Mouse (Mus musculus): ENCODE results near the gene Itgal. TPM values are rescaled to one million over a fixed set of nuclear protein-coding genes. Genes with fewer than 3 reads are reported as not detected.
"Not testable (repeated sequence)": the region's sequence is repeated elsewhere in the genome, so short reads cannot be mapped to it uniquely, and the experiment has no call there.

Gene Itgal
- total RNA-seq, 4 experiments from 2014 or later = 0.07 to 0.25 (median 0.17) TPM

DNA sequence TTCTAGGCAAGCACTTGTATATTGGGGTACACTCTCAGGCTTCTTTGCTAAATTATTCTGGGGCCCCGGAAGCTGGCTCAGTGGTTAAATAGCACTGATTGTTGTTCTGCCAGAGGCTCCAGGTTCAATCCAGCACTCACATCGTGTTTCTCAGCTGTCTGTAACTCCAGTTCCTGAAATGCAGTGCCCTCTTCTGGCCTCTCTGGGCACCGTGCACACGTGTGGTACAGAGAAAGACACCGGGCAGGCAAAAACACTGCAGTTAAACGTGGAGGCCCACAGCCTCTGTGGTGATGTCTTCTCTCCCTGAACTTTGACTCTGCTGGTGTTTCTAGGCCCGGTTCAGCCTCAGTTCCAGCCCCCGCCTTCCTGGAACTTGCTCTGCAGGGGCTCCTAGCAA lies 17.7 kb upstream of the Itgal start:
- no peak for DNase-seq (ENCODE audit: low spot score in 2 of 2)

DNA sequence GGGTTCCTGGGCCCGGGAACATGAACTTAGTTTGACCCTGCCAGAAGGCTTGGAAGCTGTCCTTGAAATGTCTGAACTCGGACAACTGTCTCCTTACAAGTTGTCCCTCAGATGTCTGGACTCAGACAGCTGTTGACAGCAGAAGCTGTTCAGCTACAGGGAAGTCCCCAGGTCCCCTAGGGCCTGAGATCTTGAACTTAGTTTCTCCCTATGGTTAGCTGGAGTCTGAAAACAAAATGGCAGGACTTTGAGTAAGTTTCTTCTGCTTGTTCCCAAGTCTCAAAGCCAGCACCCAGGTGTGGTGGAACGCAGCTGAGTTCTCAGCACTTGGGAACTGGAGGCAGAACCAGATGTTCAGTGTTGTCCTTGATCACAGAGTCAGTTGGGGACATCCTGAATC lies 16.0 kb upstream of the Itgal start:
- no peak for DNase-seq (ENCODE audit: low spot score in 2 of 2)

DNA sequence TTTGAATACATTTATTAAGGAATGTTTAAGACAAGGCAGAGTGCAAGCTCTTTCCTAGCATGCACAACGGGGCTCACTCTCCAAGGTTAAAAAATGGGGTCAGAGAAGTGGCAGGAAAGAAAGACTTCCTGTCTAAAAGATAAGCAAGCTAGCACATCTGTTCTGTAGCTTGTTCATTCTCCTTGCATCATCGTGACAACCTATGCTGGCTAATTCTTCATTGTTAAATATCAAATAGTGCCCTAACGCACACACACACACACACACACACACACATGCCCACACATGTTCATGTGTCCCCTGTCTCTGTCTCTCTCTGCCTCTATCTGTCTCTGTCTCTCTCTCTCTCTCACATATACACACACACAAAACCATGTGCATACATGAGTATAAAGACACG lies 14.9 kb upstream of the Itgal start:
- DNase-seq (ENCODE audit: low spot score in 2 of 2) = no peak

DNA sequence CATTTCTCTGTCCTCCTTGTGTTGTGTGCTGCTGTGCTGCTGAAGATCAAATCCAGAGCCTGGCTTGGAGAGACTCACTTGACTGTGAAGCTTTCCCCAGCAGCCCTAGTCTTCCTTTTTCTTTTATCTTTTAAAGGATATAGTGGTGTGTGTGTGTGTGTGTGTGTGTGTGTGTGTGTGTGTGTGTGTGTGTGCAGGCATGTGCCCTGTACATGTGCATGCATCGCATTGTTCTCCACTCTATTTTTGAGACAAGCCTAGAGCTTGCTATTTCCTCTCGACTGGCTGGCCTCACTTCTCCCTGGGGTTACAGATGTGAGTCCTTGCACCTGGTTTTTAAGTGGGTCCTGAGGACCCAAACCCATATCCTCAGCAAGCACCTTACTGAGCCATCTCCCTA lies 13.9 kb upstream of the Itgal start:
- DNase-seq (ENCODE audit: low spot score in 2 of 2) = no peak

DNA sequence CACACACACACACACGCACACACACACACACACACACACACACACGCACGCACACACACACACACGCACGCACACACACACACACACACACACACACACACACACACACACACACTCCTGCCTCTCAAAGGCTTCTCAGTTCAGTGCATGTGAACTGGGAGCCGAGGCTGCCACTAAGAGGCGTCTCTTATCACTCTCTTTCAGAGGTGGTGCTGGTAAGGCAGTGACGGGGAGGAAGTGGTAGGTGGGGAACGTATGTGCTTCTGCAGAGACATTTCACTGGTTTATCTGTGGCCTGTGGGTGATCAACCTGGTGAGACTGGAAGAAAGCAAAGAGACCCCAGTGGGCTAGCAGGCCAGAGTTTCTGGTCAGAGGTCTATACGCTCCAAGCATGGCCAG lies 10.9 kb upstream of the Itgal start:
- DNase-seq (ENCODE audit: low spot score in 2 of 2) = no peak

DNA sequence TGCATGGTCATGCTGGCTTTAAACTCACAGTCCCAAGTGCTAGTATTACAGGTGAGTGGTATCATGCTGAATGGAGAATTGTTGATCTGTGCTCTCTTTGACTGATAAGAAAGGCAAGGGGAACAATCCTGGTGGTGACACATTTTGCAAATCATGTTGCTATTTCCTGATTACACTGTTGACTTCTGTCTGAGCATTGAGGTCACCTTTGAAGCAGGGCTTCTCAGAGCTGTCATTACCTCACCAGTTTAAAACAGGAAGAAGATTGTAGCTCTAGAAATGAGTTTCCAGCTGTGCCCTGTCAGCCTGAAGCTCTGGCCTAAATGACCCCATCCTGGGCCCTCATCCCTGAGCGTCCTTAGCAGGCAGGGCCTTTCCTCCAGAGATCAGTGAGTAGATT lies 8.1 kb upstream of the Itgal start:
- no peak for DNase-seq (ENCODE audit: low spot score in 2 of 2)

DNA sequence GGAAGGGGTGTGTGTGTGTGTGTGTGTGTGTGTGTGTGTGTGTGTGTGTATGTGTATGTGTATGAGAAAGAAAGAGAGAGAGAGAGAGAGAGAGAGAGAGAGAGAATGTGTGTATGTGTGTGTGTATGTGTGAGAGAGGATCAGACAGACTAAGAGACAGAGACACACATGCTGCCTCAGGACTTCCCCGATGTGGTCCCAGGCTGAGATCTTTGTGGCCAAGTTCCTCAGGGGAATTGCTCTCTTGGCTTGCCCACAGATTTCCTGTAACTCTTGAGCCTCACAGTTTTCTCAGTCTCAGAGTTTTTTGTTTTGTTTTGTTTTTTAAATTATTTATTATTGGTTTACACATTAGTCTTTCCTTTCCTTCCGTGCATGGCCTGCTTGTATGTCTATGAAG lies 6.8 kb upstream of the Itgal start:
- DNase-seq (ENCODE audit: low spot score in 2 of 2) = no peak

DNA sequence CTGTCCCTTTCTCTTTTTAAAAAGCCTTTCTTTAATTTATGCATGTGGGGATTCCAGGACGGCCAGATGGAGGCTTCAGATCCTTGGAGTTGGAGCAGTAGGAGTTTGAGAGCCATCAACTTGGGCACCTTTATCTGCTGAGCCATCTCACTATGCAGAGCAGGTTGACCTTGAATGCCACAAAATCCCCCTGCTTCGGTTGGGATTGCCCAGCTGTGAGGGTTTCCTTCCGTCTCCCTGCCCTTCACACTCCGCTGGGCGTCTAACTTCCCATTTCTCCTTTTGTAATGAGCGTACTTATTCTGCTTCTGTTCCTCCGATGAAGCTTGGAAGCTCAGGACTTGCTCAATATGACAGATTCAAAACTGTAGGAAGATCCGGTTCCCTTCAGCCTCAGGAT lies 5.9 kb upstream of the Itgal start:
- no peak for DNase-seq (ENCODE audit: low spot score in 2 of 2)

DNA sequence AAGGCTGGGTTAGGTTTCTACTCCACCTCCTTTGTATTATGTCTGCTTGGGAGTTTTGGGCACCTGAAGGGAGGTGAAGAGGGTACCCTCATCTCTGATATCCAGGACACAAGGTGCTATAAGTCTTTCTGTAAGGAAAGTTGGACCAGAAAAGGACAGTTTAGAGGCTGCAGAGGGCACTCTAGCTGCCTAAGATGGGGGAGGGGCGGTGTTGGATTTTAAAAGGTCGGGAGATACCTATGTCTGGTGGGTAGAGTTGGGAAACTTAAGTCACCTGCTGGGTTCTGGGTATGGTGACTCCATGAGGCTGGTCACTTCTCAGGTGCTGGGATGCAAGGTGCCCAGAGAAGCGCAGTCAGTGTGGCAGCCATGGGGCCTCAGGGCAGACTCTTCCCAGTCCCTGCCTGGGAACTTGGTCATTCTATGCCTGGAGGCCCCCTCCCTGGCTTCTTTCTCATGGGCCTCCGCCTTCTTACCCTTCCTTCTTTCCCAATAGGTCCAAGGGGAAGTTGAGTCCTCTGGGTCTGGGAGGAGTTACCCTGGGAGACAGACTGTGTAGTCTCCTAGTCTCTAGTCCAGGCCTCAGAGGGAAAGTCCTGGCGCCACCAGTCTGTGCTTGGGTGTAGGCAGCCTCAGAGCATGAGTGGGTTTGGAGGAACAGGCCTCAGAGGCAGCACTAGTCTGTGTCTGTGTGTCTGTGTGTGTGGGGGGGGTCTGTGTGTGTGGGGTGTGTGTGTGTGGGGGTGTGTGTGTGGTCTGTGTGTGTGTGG lies 911 bp downstream of the Itgal start:
- no peak for DNase-seq (ENCODE audit: low spot score in 2 of 2)

DNA sequence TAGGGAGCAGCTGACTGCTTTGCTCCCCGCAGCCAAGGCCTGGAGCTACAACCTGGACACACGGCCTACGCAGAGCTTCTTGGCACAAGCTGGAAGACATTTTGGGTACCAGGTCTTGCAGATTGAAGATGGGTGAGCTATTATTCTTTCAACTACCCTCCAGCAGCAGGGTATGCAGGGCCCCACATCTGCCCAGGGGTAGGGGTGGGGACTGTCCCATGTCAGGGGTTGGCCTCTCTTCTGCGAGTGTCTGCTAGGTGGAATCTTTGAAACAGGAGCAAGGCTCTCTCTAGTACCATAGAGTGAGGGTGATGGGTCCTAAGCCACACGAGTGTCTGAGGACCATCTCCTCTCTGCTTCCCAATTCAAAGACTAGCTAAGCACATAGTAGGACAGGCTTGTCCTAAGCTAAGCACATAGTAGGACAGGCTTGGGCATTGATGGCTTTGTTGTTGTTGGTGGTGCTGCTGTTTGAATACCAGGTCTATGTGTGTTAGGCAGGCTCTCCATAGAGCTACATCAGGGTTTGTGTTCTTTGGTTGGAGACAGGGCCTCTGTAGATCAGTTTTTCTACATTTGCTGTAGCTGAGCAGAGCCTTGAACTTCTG lies 1.6 kb downstream of the Itgal start:
- no peak for DNase-seq (ENCODE audit: low spot score in 2 of 2)

DNA sequence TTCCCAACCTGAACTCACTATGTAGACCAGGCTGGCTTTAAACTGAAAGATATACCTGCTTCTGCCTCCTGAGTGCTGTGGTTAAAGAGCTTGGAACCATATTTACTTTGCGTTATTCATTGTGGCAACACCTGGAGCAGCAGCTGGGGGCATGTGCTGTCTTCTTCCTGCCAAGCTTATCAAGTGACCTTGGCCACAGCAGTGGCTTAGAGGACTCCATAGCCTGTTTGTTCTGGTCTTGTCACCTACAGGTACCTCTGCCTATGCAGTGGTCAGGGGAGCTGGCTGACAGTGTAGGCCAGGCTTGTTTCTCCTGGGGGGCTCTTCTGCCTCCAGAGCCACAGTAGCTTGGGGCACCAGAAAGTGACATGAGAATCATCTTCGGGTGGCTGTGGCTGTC lies 12.4 kb downstream of the Itgal start:
- no peak for DNase-seq (ENCODE audit: low spot score in 2 of 2)

DNA sequence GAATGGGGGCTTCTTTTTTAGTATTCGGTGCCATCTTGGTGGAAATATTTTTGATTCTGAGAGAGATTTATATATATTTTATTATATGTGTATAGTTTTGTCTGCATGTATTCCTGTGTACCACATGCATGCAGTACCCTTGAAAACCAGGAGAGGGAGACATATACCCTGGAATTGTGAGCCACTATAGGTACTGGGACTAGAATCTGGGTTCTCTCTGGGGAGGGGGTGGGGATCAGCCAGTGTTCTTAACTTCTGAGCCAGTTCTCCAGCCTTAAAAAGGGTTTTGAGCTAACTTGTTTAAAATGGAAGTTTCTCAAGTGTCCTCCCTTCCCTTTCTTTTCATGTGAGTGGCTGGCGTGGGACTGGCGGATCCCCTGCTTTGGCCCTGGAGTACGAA lies 12.8 kb downstream of the Itgal start:
- peak in 1 of 2 experiments; percentile 9 for DNase-seq (ENCODE audit: low spot score in 2 of 2)

DNA sequence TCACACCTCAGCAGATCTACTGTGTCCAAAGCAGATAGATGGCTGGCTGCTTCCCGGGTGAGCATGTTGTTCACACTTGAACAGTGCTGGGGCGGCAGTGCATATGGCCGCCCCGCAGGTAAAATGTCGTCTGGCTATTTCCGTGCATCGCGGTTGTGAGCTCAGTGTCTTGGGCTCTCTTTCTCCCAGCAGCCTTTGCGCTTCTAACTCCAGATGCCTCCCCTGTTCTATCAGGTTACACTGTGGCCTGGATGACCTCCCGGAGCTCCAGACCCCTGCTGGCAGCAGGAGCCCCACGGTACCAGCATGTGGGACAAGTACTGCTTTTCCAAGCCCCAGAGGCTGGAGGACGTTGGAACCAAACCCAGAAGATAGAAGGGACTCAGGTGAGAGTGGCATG lies 13.9 kb downstream of the Itgal start:
- no peak for DNase-seq (ENCODE audit: low spot score in 2 of 2)

DNA sequence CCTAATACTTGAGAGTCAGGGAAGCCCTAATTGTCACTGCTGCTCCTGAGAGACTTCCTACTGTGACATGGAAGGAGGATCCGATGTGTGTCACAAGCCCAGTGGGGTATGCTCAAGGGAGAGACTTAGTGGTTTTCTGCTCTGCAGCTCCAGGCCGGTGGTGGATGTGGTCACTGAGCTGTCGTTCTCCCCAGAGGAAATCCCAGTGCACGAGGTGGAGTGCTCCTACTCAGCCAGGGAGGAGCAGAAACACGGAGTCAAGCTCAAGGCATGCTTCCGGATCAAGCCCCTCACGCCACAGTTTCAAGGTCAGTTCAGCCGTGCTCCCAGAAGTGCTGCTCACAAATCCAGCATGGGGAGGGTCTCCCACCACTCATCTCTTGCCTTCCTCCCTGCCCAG lies 17.9 kb downstream of the Itgal start:
- DNase-seq (ENCODE audit: low spot score in 2 of 2) = no peak

DNA sequence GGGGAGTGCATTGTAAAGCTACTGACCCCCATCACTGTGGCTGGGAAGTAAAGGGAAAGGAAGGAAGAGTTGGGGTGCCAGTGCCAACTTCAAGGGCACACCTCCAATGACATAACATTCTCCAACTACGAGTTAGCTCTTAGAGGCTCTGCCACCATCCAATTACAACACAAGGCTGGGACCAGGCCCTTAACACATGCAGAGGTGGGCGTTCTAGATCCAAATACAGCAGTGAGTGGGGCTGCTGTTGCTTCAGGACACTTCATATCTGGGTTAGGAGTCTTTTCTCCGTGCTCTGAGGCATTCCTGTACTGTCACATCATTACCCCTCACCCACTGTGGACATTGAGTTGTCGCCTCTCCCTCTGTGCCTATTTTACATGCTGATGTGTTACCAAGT lies 25.0 kb downstream of the Itgal start:
- DNase-seq (ENCODE audit: low spot score in 2 of 2) = no peak

DNA sequence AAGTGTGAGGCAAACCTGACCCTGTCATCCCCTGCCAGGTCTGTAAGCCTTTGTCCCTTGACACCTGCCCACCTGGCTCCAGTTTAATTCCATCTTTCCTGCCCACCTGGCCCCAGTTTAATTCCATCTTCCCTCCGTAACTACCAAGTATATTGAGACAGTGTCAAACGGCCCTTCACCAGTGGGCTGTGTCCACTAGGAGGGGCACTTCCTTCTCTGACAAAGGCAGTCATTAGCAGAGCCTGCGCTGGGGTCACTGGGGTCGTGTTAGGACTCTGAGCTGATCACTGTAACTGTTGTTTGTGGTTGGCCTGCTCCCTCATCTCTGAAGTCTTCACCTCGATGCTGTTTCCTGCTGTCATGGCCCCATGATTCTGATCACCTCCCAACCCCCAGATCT lies 26.0 kb downstream of the Itgal start:
- no peak for DNase-seq (ENCODE audit: low spot score in 2 of 2)

DNA sequence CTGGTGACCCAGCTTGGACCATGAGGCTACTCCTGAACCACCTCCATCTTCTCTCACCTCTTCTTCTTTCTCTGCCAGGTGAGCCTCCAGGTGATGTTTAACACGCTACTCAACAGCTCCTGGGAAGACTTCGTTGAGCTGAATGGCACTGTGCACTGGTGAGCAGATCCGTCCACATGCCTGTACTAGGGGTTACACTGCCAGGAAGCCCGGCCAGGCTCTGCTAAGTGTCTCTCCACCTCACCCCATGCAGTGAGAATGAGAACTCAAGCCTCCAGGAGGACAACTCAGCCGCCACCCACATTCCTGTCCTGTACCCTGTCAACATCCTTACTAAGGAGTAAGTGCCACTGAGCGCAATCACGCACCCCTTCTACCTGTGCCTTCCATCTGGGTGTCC lies 28.9 kb downstream of the Itgal start:
- no peak for DNase-seq (ENCODE audit: low spot score in 2 of 2)

DNA sequence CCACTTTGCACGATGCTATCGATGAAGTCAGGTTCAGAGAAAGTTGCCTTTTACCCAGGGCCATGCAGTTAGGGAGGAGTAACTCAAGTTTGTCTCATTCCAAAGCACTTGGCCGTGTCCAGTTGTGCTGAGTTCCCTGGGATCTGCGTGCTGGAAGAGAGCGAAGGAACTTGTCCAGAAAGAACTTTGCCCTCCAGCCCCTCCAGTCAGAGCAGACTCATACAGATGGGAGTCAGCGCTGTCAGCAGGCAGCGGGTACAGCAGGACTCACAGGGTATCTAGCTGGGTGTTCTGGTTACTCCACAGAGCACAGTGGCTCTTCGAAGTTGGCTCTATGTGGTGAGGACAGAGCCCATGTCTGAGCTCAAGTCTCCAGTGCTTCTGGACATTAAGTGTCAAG lies 29.5 kb downstream of the Itgal start:
- no peak for DNase-seq (ENCODE audit: low spot score in 2 of 2)

DNA sequence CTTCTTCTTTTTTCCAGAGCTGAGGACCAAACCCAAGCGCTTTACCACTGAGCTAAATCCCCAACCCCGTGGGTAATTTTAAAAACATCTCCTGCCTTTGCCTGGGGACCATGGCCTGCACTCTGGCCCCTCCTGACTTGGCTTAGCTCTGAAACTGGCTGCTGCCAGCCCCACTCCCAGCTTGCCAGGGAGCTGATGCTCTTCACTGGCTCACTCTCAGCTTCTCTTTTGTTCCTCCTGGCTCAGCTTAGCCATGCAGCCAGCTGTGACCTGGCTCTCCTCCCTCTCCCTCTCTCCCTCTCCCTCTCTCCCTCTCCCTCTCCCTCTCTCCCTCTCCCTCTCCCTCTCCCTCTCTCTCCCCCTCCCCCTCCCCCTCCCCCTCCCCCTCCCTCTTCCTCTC lies 30.6 kb downstream of the Itgal start:
- peak; percentile 29 to 60 for DNase-seq (ENCODE audit: low spot score in 2 of 2)

DNA sequence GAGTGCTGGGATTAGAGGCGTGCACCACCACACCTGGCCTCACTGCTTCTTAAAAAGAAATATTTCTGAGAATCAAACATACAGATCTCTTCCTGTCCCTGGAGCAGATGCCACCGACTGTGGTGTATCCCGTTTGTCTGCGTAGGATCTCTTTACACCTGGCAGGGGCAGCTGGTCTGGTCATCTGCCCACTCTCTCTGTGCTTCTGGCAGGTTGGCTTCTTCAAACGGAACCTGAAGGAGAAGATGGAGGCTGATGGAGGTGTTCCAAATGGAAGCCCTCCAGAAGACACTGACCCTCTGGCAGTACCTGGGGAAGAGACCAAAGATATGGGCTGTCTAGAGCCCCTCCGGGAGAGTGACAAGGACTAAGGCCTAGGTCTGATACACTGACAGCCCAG lies 37.2 kb downstream of the Itgal start:
- DNase-seq (ENCODE audit: low spot score in 2 of 2) = no peak

DNA sequence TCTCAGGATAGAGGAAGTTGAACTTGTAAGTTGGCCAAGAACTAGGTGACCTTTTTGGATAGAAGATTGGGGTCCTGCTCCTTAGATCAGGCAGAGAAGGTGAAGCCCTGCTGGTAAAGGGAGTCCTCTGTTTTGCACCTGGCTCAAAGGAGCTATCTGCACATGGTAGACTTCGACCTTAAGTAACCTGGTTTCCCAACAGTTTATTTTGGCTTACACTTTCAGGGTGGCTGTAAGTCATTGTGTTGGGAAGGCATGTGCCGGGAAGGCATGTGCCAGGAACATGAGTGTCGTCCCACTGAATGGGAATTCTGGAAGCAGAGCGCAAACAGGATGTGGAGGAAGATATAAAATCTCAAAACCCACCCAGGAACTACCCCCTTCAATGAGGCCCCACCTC lies 39.5 kb downstream of the Itgal start:
- DNase-seq (ENCODE audit: low spot score in 2 of 2) = no peak

DNA sequence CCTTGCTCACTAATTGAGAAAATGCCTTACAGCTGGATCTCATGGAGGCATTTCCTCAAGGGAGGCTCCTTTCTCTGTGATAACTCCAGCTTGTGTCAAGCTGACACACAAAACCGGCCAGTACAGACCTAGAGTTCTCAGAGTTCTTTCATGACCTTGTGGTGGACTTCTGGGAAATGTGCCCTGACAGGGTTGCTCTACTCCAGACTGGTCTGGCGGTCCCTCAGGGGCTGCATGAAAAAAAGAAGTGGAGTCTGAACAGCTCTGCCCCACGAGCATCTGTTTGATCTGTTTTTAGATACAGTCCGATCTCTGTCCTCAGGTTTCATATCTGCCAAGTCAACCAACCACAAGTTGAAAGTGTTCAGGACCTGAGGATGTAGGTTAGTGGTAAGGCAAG lies 41.6 kb downstream of the Itgal start:
- DNase-seq (ENCODE audit: low spot score in 2 of 2) = no peak

DNA sequence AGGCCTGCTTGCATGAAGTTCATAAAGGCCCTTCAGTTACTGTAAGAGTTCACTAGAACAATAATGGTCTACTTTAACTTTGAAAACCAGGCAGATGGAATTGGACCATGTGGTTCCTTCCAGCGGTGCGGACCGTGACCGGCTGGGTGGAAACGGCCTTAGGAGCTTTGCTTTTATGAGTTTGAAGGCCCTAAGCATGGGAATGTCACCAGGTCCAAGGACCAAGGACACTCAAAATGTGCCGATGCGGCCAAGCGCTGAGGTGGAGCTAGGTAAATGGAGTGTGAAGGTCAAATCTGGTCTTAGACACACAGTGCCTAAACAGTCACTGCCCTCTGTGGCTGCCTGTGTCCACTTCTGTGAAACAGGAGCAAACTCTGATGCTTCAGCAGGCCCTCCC lies 45.3 kb downstream of the Itgal start:
- no peak for DNase-seq (ENCODE audit: low spot score in 2 of 2)

DNA sequence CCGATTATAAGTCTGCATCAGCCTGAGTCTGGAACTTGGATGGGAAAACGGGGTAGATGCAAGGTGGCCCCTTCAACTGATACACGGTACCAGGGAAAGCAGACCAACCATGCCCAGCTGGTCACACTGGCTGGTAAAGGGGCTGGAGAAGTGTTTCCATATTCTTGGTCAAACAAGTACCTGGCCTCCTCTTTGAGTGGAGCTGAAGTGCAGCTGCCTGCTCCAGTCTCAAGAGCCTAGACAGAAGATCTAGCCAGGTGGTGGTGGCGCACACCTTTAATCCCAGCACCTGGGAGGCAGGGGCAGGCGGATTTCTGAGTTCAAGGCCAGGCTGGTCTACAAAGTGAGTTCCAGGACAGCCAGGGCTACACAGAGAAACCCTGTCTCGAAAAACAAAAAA lies 45.8 kb downstream of the Itgal start:
- DNase-seq (ENCODE audit: low spot score in 2 of 2) = not testable (repeated sequence)

All from gastrocnemius, adult 8-10 months (tissue).